Mouse (Mus musculus) B cell, adult 67 days (primary cell): ENCODE measurements around the gene Cdc14a. TPM values are rescaled to one million over a fixed set of nuclear protein-coding genes. Genes with fewer than 3 reads are reported as not detected.

ENCODE experiments used
- total RNA-seq, 2 experiments: library from RNA; stranded (reverse); gene quantifications; 4 replicates each; pipeline ENCODE4 v1.2.4; 2023

Gene Cdc14a
- total RNA-seq: 10 to 100 TPM; 37.7 to 41.7 TPM

GRCm38 (mm10) chr3:116423353-116424159, at the start of gene Cdc14a:
TSS of gene Cdc14a (minus strand) at chr3:116424032.

GRCm38 (mm10) chr3:116253077-116253531, 170.7 kb downstream of the Cdc14a start, which contains the start of gene Gpr88:
TSS of gene Gpr88 (minus strand) at chr3:116253503.

Other genes starting within 250 kb of the Cdc14a start
- not detected for gene Gpr88, start 170.5 kb downstream of the Cdc14a start, total RNA-seq
- gene Rtca, start 84.2 kb upstream of the Cdc14a start, total RNA-seq: 10 to 100 TPM; 24.3 to 27.9 TPM
- 10 to 100 TPM; 13.8 to 15.8 TPM for gene Dbt, start 89.0 kb upstream of the Cdc14a start, total RNA-seq
- not detected for gene Lrrc39, start 138.9 kb upstream of the Cdc14a start, total RNA-seq
- gene Sass6, start 170.9 kb upstream of the Cdc14a start, total RNA-seq: 10 to 100 TPM; 12.7 to 13.7 TPM
- gene Trmt13, start 190.6 kb upstream of the Cdc14a start, total RNA-seq: 10 to 100 TPM; 41.1 to 43.2 TPM
- gene Mfsd14a, start 238.6 kb upstream of the Cdc14a start, total RNA-seq: 10 to 100 TPM; 81.0 to 87.4 TPM